Mouse (Mus musculus) stomach, postnatal 0 days (tissue): ENCODE results near the gene Pde9a.

ENCODE experiments used
- CTCF ChIP-seq: IDR thresholded peaks from 2 replicates; pipeline ENCODE4 v1.5.1; 2016; ENCODE audit warnings: antibody characterized with exemption, low read depth, mild to moderate bottlenecking, moderate library complexity
- EP300 ChIP-seq: optimal IDR thresholded peaks from 2 replicates; pipeline ENCODE3; 2016; ENCODE audit warnings: antibody characterized with exemption

- TF ChIP-seq EP300, result no peak
- no peak for TF ChIP-seq CTCF
These were observed 46.9 kb downstream of the Pde9a start for GRCm38 (mm10) chr17:31432878-31433281.
